Mouse (Mus musculus): ENCODE measurements around the gene Asb15.

Asb15 gene

GRCm38 (mm10) chr6:24564886-24565285 is 36.9 kb downstream of the Asb15 start:
- no peak for DNase-seq (ENCODE audit: low read depth, low spot score)

DNA sequence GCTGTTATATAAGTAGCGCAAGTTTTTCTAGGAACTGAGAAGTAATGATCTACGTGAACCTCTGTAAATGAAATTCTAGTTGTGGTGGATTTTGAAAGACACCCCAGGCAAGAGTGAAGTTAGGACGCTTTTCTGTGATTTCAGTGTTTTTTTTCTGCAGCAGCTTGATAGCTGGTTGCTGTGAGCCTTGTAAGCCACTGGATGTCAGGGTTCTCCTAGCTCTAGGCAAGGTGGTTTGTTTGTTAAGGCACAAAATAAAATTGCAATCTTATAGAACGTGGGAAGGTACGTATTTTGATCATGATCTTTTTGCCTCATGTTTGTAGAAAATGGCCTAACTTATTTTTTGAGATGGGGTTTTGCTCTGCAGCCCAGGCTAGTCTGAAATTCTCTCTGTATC is 41.0 kb downstream of the Asb15 start:
- no peak for DNase-seq (ENCODE audit: low read depth, low spot score)

DNA sequence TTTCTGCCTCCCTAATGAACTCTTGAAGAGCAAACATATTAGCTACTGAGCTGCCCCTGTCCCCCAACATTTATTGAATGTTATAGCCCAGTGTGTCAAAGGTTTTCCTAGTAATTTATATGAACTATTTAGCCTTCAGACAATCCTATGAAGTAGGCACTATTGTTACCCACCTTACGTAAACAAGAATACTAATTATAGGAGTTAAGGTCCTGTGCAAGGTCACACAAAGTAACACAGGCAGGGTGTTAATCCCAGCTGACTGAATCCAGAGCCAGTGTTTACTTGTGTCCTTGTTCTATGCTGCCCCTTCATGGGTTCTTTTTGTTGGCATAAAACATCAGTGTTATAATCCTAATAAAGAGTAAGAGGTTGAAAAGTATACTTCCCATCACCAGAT is 41.8 kb downstream of the Asb15 start:
- no peak for DNase-seq (ENCODE audit: low read depth, low spot score)

GRCm38 (mm10) chr6:24570278-24570677 is 42.3 kb downstream of the Asb15 start:
- no peak for DNase-seq (ENCODE audit: low read depth, low spot score)

DNA sequence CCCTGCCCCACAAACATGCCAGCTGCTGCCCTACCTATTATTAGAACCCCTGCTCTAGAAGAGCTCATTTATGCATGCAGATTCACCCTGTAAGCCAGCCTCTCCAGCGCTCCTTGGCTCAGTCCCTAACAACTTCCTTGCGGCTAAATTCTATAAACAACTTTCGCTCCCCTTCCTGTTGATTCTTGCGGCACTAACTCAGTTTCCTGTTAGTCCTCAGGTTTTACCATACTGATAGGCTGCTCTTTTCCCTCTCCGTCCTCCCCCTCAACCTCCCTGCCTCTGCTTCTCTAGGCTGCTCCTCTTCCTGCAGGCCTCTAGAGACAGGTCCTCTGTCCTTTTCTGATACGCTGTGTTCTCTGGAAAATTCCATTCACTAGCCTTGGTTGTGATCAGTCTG is 43.2 kb downstream of the Asb15 start:
- no peak for DNase-seq (ENCODE audit: low read depth, low spot score)

GRCm38 (mm10) chr6:24572431-24572830 is 44.5 kb downstream of the Asb15 start:
- no peak for DNase-seq (ENCODE audit: low read depth, low spot score)

DNA sequence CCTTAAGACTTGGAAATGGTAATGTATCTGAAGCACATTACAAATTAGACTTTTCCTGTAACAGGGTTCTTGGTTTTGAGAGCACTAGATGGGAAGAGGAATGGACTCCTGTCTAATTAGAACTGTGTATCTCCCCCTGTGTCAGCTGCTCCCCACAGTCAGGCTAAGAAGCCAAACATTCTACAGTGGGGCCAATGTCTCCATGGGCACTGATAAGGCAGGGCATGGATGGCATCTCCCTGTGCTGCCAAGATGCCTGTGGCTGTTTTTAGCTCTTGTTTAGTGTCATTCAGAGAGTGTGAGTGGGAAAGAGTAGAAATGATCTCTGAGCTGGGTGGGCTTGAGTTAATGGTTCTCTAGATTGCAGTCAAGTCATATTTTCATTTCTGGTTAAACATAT is 45.4 kb downstream of the Asb15 start:
- no peak for DNase-seq (ENCODE audit: low read depth, low spot score)

DNA sequence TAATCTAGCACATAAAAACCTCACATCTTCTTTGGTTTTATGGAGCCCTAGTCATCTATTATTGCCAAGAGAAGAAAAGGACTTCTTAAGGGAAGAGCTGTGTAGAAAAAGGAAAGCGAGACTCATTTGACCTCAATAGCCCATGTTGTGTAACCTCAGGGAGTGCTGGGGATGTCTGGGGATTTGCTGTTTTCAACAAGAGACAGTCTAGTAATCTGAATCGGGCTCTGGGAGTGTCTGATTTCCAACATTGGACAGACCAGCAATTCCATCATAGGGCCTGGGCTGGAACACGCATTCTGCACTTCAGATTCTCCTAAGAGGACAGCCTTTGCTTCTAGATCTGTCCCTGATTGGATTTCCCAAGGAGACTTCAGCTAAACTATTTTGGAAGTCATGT is 55.5 kb downstream of the Asb15 start:
- no peak for DNase-seq (ENCODE audit: low read depth, low spot score)

- no peak for DNase-seq (ENCODE audit: low read depth, low spot score)
Observed at GRCm38 (mm10) chr6:24585431-24586310, 57.7 kb downstream of the Asb15 start.

- no peak for DNase-seq (ENCODE audit: low read depth, low spot score)
Observed at GRCm38 (mm10) chr6:24586885-24587284, 58.9 kb downstream of the Asb15 start.

DNA sequence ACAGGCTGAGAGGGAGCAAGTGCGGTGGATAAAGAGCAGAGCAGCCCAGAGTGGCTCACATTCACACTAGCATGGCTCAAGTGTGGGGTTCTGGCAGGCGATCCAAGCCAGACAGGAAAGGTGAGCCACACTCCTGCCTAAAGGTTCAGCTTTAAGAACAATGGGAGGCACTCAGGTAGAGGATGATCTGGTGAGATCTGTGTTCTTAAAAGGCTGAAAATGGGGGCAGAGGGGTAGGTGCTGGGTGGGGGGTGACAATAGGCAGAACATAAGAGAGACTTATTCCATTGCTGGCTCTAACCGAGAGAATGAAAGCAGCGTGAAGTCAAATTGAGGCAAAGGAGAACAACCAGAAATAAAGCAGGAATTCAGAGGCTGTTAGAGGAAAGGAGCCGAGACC is 62.3 kb downstream of the Asb15 start:
- DNase-seq (ENCODE audit: low read depth, low spot score), result no peak

GRCm38 (mm10) chr6:24591525-24592218 is 63.7 kb downstream of the Asb15 start:
- no peak for DNase-seq (ENCODE audit: low read depth, low spot score)

- DNase-seq (ENCODE audit: low read depth, low spot score), result no peak
Observed at GRCm38 (mm10) chr6:24597500-24597899, 69.6 kb downstream of the Asb15 start, which contains the start of gene Lmod2. Gene Lmod2 (plus strand): TSS chr6:24597762.

DNA sequence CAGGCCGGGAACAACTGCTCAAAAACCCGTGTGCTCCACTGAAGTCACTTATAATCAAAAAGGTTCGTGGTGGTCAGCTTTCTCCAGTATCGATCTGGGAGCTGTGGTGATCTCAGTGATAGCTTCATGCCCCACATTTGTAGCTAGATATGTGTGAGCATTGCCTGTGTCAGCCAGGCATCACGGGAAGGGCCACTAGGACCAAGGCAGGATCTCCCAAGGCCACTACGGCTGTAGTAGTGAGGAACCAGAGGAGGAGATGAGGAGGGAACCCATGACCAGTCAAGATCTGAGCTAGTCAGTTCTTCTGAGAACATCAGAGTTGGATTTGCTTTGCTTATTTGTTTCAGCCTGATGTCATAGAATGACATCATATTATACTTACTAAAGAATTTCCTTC is 71.2 kb downstream of the Asb15 start:
- no peak for DNase-seq (ENCODE audit: low read depth, low spot score)

- DNase-seq (ENCODE audit: low read depth, low spot score), result no peak
Observed at GRCm38 (mm10) chr6:24599639-24600038, 71.7 kb downstream of the Asb15 start.

DNA sequence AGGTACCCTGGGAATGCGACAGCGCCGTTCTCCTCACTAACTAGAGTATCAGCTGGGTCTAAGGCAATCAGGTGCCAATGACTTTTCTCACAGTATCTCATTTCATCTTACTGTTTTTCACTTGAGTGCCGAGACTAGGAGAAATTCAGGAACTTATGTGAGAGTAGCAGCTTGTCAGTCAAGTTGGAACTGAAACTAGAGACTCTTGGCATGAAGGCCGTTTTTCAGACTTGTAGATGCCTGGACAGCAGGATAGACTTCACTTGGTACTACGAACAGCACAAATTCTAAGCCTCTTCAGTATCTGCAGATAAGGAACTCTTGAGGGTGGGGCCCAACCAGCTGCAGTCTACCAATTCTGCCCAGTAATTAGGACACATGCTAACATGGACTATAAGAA is 72.2 kb downstream of the Asb15 start:
- no peak for DNase-seq (ENCODE audit: low read depth, low spot score)

DNA sequence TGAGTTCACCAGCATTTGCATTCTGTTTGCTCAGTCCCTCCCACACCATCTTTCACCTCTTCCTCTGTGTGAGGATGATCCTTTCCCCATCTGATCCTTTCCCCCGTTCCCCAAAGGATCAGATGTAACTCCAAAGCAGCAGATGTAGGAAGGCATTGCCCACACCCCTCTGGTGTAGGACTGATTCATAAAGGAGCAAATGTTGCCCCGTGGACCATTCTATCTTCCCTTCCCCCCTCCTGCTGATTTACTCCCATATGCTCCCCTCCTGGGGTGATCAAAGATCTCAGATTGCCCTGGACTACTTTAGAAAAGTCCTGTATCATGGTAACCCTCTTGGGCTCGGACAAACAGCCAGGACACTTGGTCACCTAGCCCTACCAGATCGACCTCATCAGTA is 72.8 kb downstream of the Asb15 start:
- DNase-seq (ENCODE audit: low read depth, low spot score), result no peak

GRCm38 (mm10) chr6:24601668-24602067 is 73.7 kb downstream of the Asb15 start:
- no peak for DNase-seq (ENCODE audit: low read depth, low spot score)

DNA sequence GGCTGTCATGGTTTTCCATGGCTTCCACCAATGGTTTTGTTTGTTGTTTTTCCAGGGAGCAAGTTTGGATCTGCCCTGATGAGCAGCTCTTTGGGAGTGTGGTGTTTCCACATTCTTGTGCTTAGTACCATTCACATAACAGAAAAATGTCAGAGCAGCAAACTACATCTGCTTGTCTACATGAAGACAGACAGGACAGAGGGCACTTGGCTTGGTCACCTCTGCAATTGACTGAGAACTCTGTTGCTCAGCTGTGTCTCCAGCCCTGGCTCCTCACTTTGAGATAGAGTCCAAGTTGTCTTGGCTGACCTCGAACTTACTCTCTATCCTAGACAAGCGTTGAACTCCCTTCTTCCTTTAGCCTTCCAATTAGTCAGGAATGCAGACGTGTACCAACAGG is 74.4 kb downstream of the Asb15 start:
- no peak for DNase-seq (ENCODE audit: low read depth, low spot score)

- DNase-seq (ENCODE audit: low read depth, low spot score), result no peak
Observed at GRCm38 (mm10) chr6:24602993-24603392, 75.0 kb downstream of the Asb15 start.

DNA sequence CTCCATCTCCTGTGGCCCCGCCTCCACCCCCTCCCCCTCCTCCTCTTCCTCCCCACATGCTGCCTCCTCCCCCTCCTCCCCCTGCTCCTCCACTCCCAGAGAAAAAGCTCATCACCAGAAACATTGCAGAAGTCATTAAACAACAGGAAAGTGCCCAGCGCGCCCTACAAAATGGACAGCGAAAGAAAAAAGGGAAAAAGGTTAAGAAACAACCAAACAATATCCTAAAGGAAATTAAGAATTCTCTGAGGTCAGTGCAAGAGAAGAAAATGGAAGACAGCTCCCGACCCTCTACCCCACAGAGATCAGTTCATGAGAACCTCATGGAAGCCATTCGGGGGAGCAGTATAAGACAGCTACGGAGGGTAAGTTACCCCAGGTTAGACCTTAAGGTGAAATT is 76.3 kb downstream of the Asb15 start:
- no peak for DNase-seq (ENCODE audit: low read depth, low spot score)

DNA sequence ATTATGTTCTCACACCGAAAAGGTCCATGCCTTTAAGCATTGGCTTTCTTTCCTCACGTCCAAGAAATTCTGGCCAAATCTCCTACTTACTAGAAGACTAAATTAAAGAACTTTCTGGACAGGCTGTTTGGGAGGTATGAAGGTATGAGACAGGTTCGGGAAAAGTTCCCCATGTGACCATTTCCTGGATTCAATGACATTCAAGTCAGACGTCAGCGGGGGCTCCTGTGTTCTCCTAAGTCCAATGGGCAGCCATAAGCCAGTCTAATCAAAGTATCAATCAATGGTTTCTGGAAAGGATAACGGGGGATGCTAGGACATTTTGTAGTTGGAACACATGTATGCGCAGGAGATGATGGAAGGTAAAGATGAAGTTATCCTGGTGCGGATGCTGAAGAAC is 77.7 kb downstream of the Asb15 start:
- no peak for DNase-seq (ENCODE audit: low read depth, low spot score)

GRCm38 (mm10) chr6:24606512-24606911 is 78.6 kb downstream of the Asb15 start:
- DNase-seq (ENCODE audit: low read depth, low spot score), result no peak
